Mouse (Mus musculus) 3T3-L1 (cell line): ENCODE data around the gene Mrpl47.
"Not testable (repeated sequence)": the region's sequence is repeated elsewhere in the genome, so short reads cannot be mapped to it uniquely, and the experiment has no call there.

Experiments used
- DNase-seq: peaks from one replicate; pipeline ENCODE4 v3.0.0-alpha.2; 2015; ENCODE audit warnings: low read depth, low spot score

Gene Mrpl47

GRCm38 (mm10) chr3:32737172-32737655 lies at the start of gene Mrpl47:
TSS of gene Mrpl47 (minus strand) at chr3:32737605.
- DNase-seq = no peak

DNA sequence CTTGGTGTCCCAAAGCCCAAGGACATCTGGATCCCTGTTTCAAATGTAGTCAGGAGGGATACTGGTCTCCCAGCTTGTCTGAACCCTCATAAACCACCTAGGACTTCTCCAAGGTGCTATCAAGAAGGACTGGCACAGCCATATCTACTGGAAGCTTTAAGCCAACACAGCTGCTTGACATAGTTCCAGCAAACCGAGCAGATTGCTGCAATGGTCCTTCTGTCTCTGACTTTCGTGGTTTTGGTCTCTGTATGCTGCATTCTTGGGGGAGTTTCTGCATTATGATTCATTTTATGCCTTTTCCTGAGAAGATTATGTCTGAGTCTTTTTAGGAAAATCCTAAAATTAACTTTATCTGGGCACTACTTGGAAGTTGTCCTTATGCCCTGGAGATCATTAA lies 33.4 kb upstream of the Mrpl47 start:
- DNase-seq = peak; percentile 58

DNA sequence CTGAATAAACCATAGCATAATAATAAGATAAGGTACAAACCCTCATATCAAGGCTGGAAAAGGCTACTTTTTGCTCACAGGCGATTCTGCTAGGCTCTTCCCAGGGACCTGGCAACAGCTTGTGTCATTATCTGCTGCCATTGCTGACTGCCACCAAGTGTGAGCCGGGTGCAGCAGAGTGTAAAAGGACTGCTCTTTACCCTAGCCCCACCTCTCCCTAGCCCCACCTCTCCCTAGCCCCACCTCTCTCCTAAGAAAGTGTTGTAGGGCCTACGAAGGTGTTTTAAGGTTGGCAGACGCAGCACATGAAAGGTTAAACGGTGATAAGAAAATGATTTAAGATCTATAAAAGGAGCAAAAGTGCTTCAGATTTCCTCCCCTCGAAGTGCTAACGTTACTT lies 26.5 kb upstream of the Mrpl47 start:
- no peak for DNase-seq

DNA sequence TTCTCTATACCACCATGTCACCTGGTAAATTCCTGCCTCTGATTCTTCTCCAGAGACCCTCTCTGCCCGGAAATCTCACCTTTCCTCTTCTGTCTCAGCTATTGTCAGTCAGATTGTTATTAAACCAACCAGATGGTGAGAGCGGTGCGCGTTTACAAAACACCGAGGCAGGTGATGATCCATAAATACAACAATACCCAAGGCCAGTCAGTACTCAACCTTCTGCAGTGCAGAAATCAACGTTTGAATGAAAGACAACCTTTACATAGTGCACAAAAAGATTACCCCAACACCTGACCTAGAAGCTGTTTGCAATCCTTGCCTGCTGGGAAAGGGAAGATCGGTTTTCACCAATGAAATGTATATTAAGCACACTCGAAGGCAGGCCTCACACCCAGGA lies 25.6 kb upstream of the Mrpl47 start:
- DNase-seq = no peak

- DNase-seq = no peak
Observed at GRCm38 (mm10) chr3:32759212-32759611, 21.8 kb upstream of the Mrpl47 start.

- no peak for DNase-seq
Observed at GRCm38 (mm10) chr3:32754384-32754915, 17.0 kb upstream of the Mrpl47 start.

- DNase-seq = no peak
Observed at GRCm38 (mm10) chr3:32749820-32750579, 12.6 kb upstream of the Mrpl47 start.

GRCm38 (mm10) chr3:32748384-32748783 lies 11.0 kb upstream of the Mrpl47 start:
- DNase-seq = no peak

DNA sequence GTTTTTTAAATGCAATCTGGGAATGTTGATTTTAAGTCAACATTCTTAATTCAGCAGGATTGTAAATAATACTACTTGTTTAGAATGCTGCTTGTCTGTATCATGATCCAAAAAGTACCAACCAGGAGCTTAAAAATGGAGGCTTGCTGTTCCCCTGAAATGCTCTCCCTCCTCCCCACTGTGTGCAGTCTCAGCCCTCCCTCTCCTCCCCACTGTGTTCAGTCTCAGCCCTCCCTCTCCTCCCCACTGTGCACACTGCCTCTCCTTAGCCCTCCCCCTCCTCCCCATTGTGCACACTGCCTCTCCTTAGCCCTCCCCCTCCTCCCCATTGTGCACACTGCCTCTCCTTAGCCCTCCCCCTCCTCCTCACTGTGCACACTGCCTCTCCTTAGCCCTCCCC lies 8.0 kb upstream of the Mrpl47 start:
- not testable (repeated sequence) for DNase-seq

DNA sequence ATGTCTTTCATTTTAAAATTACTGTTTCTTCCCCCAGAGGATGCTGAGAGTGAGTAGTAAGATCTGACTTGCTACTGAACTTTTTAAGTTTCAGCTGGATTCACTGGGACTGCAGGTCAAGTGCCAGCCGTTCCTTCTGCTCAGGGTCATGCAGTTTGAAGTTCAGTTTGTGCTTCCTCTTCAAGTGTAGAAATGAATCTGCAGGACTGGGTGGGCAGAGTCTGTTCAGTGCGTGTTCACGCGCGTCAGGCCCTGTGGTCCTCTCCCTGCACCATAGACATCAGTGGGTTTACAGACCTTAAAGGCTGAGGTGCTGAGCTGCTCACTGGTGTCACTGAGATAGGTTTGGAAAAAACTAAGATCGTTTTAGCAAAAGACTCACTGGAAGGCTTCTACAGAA lies 7.6 kb upstream of the Mrpl47 start:
- no peak for DNase-seq

DNA sequence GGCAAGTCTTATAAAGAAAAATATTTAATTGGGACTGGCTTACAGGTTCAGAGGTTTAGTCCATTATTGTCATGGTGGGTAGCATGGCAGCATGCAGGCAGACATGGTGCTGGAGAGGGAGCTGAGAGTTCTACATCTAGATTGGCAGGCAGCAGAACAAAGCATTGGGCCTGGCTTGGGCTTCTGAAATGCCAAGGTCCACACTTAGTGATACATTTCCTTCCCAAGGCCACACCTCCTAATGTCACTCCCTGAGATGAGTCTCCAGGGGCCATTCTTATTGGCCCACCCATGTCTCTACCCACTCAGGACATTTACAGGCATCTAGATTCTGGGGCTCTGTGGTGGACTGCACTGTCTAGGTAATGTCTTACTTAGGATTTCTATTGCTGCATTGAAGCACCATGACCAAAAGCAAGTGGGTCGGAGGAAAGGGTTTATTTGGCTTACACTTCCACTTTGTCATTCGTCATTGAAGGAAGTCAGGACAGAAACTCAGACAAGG lies 4.9 kb upstream of the Mrpl47 start:
- DNase-seq = no peak

DNA sequence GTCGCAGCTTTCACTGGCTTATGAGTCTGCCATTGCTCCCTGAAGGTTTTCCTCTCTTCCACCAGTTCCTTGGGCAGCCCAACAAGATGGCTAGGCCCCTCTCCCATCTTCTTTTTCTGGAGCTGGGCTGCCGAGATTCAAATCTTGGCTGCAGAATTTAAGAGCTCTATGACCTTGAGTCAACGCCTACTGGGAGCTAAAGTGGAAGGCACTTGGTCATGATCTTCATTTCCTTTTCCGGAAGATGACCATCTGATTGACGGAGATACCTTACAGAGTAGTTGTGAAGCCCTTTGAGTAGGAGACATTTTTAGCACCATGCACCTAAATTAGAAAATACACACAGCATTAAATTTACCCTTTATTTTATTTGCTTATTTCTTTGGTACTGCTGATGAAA lies 1.1 kb upstream of the Mrpl47 start:
- no peak for DNase-seq

DNA sequence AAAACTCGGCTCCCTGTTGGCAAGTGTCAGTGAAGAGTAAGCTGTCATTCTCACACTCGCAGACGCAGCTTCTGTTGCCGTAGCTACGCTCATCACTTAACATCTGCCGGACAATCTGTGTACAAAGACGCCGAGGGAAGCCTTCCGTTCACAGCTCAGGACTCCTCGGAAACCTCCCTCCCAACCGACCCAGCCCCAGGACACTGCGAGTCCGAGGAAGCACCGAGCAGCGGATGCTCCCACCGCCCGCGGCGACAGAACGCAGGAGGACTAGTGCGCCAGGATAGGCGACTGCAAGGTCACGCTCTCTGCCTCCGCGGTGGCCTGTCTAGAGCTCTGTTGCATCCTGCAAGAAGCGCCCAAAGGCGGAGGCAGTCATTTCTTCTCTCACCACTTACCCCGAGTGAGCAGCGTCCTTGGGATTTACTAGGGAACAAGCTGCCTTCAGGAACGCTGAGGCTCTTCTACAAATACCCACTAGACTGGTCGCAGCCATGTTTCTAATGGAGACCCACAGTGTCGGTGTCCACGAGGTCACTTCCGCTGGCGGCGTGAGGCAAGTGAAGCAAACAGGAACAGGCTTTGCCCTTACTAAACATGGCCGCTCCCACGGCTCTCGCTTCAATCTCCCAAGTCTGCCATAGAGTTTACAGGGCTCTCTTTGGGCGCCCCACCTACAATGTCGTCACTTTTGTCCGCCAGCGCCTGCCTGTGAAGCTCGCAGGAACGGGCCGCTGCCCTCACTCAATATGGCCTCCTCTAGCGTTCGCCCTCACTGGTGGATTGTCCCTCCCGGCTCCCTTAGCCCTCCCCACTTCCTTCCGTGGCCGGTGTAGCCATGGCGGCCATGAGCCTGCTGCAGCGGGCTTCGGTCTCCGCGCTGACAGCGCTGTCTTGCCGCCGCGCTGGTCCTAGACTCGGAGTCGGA lies 897 bp downstream of the Mrpl47 start, which contains the start of gene Ndufb5:
Gene Ndufb5 (plus strand): TSS at position 747 of the 928 bp plus-strand sequence.
- DNase-seq = peak; percentile 100

- DNase-seq = no peak
Observed at GRCm38 (mm10) chr3:32727861-32728260, 9.5 kb downstream of the Mrpl47 start.

GRCm38 (mm10) chr3:32725951-32726350 lies 11.5 kb downstream of the Mrpl47 start:
- no peak for DNase-seq

GRCm38 (mm10) chr3:32724191-32724590 lies 13.2 kb downstream of the Mrpl47 start:
- DNase-seq = no peak

DNA sequence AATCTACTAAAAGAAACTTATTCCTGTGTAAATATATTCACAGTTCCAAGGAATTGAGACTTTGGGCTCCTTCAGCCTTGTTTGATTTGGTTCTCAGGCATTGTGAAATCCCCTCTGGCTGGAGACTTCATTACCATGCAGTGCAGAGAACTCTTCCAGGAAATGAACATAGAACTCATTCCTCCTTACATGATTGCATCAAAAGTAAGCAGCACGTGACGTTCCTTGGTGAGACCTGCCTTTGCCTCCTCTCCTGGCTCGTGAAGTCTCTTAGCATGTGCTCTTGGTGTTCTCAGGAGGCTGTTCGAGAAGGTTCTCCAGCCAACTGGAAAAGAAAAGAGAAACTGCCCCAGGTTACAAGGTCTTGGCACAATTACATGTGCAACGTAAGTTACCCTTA lies 19.1 kb downstream of the Mrpl47 start:
- DNase-seq = no peak

DNA sequence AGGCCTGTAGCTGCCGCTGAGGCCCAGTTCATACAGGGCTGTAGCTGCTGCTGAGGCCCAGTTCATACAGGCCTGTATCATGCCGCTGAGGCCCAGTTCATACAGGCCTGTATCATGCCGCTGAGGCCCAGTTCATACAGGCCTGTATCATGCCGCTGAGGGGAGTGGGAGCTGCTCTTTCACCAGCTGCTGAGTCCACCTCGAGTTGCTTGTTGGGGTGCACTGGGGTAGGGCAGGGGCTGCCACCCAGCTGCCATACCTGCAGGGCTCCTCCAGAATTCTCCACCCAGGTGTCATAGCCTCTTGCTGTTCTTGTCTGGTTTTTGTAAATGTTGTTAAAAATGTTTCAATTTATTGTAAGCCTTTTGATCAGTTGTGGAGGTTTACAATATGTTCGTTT lies 20.0 kb downstream of the Mrpl47 start:
- DNase-seq = not testable (repeated sequence)

DNA sequence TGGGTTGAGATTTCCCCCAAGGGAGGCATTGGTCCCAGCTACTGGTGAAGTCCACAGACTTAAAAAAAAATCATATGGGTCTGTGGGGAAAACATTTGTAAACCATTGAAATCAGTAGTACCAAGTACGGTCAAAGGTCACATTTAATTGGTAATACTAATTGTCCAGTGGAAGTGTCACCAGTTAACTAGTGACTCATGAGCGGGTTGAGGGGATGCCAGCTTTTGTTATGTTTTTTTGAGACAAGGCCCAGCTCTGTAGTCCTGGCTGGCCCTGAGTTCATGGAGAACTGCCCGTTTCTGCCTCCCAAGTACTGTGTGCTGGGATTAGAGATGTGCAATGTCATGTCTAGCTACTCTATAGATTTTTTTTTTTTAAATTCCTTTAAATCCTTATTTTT lies 23.7 kb downstream of the Mrpl47 start:
- DNase-seq = no peak

- no peak for DNase-seq
Observed at GRCm38 (mm10) chr3:32709388-32709787, 28.0 kb downstream of the Mrpl47 start.

DNA sequence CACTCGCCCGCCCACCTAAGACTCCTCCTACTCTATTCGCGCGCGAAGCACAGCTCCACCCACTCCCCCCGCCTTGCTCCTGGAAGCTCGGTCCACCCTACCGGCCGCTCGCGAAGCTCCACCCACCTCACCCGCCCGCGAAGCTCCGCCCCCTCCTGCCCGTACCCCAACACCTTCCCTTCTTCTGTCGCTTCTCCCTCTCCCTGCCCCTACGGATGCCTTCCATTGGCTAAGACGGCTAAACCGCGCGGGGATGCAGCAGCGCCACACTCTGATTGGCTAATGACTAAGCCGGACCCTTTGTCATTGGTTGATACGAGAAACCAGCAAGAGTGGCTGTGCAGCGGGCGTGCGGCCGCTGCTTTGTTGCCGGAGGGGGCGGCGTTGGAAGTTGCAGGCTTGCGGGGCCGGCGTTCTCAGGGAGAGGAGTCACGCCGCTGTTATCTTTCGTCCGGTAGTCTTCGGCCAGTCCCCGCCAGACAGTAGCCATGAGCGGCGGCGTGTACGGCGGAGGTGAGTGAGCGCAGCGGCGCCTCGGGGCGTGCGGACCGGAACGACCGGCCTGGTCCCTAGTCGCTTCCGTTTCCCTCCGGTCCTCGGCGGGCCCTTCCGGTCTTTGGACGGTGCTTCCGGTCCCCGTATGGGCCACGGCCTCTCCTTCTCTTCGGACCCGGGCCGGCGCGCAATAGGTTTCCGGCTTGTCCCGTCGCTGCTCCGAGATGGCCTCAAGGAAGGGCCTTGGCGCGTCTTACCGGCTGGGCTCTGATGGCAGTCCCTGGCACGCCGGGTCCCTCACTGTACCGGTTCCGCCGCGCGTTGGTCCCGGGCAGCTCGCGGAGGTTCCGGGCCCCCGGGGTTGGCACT lies 28.8 kb downstream of the Mrpl47 start:
- peak; percentile 99 for DNase-seq
